Mouse (Mus musculus) mature B cell (primary cell): ENCODE data around the gene Sstr2.

Experiments used
- in situ Hi-C: fragments of 300-500 bp; cut with MboI; formaldehyde crosslinking; loops from 2 replicates; pipeline ENCODE4 v1.14.3; 2019

Gene Sstr2

DNA sequence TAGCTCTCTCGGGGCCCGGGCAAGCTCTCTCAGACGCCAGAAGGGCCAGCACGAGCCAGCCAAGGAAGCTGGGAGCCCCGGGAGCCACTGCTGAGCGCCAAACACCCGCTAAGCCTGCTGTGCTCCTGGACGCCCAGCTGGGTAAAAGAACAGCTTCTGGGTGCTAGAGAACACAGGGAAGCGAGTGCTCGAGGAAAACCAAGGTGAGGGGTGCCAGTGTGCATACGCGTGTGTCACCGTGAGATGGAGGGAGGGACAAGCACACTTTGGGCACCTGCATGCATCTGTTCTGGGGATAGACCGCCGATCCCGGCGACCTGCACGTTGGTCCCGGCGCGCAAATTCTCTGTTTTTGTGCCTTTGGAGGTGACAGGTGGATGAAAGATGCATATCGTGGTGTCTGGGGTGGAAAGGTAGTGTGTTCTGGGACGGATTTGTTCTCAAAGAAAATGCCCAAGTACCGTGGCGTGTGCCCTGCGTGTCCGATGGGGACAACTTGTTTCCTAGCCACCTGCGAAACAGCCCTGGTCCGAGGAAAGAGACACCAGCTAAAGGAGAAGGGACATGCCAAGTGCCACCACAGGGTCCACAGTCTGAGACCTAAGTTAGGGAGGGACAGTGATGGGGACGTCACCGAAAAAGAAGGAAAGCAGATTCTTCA, 408 bp downstream of the Sstr2 start:
- in situ Hi-C loops, result loop anchor here (25.0 kb wide), 2 partner anchors 332 to 432 kb away; no protein-coding TSS in a partner anchor

DNA sequence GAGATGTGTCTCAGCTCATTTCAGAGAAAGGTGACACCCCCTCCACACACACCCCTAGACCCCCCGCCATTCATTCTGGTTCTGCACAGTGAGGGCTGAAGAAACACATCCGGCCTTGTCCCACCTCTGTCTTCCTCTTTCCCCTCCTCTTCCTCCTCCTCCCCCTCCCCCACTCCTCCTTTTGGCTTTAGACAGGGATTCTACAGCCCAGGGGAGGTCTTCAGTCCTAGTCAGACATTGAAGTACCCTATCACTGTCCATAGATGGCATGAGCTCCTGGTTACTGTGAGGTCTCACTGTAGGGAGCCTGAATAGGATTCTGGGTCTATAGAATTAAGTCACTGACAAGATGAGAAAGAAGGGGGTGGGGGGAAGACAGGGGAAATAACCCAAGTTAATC, 1.9 kb downstream of the Sstr2 start:
- in situ Hi-C loops, result loop anchor here (25.0 kb wide), 2 partner anchors 334 to 434 kb away; no protein-coding TSS in a partner anchor

DNA sequence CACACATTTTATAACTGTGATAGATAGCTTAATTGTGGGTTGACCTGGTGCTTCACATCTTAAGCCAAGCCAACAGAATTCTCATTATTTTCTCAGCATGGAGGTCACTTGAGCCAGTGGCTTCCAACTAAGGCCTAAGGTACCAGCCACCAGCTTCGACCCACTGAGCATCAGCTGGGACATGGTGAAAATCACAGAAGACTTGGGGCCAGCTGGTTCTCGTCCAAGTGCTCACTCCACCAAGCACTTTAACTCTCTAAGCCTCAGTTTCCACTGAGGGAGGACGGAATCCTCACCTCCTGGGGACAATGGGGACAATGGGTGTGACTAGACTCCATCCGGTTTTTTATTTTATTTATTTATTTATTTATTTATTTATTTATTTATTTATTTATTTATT, 2.9 kb downstream of the Sstr2 start:
- in situ Hi-C loops, result loop anchor here (25.0 kb wide), 2 partner anchors 335 to 435 kb away; no protein-coding TSS in a partner anchor

DNA sequence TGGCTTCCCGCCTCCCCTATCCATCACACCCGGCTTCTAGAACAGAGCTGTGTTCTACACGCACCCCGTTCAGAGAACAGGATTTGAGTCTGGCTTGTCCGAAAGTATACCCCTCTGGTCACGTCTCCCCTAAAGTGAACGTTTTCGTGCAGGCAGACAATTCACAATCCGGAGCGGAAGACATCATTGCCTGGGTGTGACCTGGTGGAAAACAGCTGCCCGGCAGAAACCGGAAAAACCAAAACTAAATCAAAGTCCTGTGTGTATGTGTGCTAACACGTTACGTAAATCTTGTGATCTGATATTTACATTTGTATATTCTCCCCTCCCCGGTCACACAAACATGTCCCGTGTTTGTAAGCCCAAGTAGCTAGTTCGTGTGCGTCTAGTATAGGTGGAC, 6.3 kb downstream of the Sstr2 start:
- in situ Hi-C loops, result no loop called here

DNA sequence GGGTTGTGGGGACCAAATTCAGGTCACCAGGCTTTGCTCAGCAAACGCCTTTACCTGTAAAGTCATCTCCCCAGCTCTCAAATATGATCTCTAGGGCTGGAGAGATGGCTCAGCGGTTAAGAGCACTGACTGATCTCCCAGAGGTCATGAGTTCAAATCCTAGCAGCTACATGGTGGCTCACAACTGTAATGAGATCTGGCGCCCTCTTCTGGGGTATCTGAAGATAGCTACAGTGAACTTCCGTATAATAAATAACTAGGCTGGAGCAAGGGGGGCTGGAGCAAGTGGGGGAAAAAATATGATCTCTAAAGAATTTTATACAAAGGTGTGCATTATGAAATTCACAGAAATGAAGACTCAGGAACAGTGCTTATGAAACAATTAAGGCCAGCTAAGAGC, 8.6 kb downstream of the Sstr2 start:
- in situ Hi-C loops, result no loop called here

DNA sequence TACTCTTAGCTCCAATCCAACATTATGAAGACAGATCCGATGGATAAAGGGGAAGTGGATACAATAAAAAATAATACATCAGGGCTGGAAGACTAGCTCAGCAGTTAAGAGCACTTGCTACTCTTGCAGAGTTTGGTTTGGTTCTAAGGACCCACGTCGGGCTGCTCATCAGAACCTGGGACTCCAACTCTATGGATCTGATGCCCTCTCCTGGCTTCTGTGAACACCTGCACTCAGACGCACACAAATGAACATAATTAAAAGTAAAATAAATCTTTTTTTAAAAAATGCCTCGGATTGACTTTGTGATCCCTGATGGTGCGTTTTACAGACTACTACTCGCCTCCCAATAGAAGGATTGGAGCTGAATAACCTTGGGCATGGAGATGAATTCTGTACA, 11.5 kb downstream of the Sstr2 start:
- in situ Hi-C loops, result no loop called here

DNA sequence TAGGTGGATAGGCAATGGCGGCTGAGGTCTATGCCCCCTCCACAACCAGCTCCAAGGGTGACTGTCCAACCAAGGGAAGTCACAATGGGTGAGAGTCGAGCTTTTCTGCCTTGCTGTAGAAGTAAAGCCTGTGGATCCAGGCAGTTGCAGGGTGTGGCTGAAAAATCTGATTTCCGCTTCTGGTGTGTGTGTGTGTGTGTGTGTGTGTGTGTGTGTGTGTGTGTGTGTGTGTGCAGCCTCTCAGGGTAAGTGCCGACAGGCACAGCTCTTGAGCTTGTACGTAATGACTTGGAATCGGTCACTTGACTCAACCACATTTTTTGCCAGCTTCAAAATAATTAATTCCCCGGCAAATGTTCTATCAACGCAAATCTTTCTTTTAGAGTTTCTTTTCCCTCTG, 12.2 kb downstream of the Sstr2 start:
- in situ Hi-C loops, result no loop called here

DNA sequence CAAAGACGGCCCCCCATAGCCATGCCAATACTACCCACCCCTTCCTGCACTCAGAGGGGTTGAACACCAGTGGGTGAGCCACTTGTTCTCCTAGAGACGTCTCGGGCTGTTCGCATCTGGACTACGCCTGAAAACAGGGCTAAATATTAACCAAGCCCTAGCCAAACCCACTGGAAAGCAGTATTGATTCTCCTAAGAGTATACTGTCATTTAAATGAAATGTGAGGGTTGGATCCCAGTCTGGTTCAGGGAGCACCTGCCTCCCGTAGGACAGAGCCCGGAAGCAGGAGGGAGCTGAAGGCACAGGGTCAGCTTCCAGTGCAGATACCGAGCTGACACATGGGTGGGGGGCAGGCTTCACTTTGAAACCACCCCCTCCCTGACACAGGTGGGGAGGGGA, 12.7 kb downstream of the Sstr2 start:
- in situ Hi-C loops, result no loop called here

DNA sequence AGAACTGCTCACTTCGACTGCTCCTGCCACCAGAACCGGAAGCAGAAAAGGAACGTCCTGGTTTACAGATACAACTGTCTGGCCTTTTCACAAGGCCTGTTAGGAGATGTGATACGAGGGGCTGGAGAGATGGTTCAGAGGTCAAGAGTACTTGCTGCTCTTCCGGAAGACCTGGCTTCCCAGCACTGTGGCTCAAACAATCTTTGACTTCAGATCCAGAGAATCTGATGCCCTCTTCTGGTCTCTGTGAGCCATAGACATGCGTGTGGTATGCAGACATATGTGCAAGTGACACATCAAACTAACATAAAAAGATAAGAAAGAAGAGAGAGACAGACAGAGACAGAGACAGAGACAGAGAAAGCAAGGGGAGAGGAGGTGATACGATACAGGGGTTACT, 13.2 kb downstream of the Sstr2 start:
- in situ Hi-C loops, result no loop called here

DNA sequence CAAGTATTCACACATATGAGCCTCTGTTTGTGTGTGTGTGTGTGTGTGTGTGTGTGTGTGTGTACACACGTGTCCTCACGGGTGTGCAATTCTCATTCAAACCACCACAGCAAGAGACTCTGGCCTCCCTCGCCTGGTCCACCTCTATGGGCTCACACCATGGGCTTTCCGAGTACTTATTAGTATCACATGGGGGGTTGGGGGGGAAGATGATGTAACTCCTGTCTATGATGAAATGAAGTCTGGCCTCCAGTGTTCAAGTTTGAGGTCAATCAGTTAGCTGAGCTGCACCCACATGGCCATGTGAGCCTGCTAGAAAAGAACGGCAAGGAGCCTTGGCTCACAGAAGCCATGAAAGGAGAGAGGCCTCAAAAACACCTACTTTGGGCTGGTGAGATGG, 14.3 kb downstream of the Sstr2 start:
- in situ Hi-C loops, result no loop called here

DNA sequence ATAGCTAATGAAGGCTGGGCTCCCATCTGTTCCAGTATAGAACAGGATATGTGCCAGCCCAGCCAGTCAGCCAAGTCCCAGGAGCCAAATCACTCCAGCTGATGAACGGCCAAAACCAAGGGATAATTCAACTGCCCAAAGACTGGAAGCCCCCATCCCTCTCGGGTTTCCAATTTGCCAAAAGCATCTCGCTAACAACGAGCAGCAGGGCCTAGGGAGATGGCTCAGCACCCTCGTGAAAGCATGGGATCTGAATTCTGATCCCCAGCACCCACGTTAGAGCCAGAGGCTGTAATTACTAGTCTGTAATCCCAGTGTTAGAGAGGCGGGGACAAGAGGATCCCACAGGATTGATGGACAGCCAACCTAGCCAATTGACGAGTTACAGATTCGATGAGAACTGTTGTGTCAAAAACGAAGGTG, 15.6 kb downstream of the Sstr2 start:
- in situ Hi-C loops, result no loop called here

DNA sequence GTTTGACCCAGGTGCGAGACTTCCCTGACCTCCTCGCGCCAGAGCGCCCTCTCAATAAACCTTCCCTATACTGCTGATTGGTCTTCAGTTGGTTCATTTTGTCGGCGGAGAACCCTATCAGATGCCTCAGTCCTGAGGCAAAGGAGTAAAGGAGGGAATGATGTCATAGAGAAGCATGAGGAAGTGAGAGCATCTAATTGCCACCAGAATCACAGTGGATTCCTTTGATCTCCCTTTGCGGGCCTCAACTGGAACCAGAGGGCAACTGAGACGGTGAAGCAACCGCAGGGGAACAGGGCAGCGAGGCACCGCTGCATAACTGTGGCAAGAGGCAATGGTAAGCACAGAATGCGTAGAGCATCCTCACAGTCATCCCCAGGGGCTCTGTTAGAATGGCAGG, 19.5 kb downstream of the Sstr2 start:
- in situ Hi-C loops, result no loop called here

DNA sequence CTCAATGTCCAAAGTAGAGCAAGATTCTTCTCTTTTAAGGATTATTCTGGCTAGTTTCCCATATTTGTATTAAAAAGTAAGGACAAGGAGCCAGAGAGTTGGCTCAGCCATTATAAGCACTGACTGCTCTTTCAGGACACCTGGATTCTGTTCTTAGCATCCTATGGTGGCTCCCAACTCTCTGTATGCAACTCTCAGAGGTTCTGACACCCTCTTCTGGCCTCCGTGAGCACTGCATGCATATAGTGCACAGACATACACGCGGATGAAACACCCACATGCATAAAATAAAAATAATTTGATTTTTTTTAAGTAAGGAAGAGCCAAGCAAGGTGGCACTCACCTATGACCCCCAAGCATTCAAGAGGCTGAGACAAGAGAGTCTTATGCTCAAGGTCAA, 26.0 kb downstream of the Sstr2 start:
- in situ Hi-C loops, result no loop called here

DNA sequence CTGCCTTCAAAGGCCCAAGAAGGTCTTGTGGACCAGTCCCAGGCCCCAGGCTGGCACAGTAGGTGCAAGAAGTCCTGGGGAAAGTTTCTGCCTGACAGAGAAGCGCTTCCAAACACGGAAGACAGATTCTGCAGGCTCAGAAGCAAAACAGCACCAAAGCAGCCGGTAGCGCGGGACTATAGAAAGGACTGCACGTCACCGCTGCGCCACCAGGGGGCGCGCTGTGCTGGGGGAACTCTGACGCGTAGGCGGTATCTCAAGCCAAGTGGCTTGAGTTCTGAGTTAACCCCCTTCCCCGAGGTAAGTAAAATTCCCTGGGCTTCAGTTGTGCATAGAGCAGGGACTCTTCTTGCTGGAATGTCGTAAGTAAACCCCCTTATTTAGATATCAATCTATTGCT, 29.0 kb downstream of the Sstr2 start:
- in situ Hi-C loops, result no loop called here

DNA sequence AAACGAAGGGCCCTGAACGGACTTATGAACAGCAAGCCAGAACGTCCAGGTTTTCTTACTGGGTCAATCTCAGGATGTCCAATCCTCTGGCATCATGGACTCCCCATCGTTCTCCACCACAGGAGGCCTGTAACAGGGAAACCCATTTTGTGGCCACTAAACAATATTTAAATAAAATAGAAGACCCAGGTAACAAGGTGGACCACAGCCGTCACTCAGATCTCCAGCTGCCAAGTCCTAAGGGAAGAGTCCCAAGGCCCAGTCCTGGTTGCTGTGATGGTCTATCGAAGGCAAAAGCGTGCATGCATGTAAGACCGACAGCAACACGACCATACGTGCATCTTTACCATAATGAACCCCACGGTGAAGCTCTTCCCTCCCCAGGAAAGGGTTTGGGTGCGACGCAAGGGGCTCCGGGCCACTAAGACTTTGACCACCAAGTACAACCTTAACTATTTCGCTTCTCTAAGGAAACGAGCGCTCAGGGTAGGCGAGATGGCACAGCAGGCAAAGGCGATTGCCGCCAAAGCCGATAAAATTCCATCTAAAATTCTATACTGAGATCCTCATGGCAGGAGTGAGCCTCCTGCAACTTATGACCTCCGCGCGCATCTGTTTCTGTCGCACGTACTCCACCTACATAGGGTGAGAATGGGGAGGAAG, 29.7 kb downstream of the Sstr2 start, which contains the start of gene Cog1:
Gene Cog1 (plus strand): TSS at position 480 of the 663 bp plus-strand sequence.
- in situ Hi-C loops, result no loop called here

DNA sequence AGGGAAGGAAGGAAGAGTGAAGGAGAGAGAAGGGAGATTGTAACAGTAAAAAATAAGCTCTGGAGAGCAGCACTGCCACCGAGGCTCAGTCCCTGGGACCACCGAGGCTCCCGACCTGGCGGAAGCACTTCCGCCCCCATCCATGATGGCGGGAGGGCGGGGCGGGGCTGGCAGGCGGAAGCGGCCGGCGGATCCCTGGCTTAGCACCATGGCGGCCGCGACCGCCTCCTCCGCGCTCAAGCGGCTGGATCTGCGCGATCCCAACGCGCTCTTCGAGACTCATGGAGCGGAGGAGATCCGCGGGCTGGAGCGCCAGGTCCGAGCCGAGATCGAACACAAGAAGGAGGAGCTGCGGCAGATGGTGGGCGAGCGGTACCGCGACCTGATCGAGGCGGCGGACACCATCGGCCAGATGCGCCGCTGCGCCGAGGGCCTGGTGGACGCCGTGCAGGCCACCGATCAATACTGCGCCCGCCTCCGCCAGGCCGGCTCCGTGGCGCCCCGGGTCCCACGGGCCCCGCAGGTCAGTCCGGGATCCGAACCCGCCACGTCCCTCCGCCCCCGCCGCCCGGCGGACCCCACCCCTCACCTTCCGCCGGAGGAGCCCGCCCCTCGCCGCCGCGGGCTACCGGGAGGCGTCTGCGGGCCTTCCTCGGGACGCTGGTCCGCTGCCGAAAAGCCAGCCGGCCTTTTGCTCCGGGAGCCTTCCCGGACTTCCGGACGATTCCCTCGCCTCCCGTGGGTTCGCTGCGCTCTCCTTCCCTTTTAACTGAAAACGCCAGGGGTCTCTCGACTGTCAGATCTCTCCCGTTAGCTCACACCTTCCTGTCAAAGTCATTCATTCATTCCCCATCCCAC, 30.4 kb downstream of the Sstr2 start, which contains the start of gene Slc39a11:
Gene Slc39a11 (minus strand): TSS at position 727 of the 858 bp plus-strand sequence.
- in situ Hi-C loops, result no loop called here

DNA sequence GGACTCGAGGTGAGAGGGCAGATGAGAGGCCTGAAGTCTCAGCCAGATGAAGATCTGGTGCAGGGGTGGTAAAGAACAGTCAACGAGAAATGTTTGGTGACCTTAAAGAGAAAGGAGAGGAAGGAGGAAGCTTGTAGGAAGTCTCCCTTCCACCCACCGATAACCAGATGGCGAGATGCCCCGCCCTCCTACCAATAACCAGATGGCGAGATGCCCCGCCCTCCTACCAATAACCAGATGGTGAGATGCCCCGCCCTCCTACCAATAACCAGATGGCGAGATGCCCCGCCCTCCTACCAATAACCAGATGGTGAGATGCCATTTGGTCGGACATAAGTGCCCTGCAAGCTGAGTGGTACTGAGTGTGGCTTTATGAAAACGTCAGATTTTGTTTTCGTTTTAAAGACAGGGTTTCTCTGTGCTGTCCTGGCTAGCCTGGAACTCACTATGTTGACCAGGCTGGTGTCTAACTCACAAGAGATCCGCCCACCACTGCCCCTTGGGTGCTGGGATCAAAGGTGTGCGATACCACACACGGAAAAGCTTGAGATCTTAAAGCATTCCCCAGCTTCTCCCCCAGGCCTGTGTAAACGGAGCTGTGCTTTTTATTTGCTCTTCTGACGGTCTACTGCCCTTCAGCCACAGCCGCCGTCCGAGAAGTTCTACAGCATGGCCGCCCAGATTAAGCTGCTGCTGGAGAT, 32.2 kb downstream of the Sstr2 start:
- in situ Hi-C loops, result no loop called here

DNA sequence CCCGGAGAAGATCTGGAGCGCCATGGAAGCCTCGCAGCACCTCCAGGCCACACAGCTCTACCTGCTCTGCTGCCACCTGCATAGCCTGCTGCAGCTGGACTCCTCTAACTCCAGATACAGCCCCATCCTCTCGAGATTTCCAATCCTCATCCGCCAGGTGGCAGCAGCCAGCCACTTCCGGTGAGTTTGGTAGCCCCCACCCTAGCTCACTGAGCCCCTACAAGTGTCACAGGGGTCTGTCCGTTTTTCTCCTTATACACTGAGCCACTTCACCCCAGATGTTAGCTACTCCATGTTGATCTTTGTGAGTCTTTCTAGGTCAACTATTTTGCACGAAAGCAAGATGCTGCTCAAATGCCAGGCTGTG, 32.7 kb downstream of the Sstr2 start:
- in situ Hi-C loops, result no loop called here

DNA sequence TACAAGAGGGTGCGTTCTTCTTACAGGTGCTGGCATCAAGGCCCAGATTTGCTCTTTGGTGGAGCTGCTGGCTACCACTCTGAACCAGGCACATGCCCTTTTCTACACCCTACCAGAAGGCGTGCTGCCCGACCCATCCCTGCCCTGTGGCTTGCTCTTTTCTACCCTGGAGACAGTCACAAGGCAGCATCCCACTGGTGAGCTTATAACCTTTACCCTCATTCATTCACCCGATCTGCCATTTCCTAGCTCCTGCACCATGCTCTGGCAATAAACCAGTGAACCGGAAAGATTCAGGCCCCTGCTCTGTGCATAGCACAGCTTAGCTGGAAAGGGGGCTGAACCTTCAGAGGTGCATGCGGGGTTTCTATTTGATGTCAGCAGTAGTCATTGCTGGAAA, 33.4 kb downstream of the Sstr2 start:
- in situ Hi-C loops, result no loop called here

DNA sequence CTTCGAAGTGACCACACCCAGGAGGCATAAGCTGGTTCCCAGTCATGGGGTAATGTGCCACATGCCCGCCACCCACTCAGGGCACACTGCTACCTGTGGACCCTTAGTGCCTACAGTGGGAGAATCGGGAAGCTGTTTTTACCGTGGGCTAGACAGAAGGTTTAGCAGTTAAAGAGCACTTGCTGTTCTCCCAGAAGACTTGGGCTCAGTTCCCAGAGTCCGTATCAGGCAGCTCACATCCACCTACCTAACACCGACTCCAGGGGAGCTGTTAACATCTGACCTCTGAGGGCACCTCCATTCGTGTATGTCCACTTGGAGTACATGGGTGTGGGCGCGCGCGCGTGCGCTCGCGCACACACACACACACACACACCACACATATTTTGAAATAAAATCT, 35.0 kb downstream of the Sstr2 start:
- in situ Hi-C loops, result no loop called here

DNA sequence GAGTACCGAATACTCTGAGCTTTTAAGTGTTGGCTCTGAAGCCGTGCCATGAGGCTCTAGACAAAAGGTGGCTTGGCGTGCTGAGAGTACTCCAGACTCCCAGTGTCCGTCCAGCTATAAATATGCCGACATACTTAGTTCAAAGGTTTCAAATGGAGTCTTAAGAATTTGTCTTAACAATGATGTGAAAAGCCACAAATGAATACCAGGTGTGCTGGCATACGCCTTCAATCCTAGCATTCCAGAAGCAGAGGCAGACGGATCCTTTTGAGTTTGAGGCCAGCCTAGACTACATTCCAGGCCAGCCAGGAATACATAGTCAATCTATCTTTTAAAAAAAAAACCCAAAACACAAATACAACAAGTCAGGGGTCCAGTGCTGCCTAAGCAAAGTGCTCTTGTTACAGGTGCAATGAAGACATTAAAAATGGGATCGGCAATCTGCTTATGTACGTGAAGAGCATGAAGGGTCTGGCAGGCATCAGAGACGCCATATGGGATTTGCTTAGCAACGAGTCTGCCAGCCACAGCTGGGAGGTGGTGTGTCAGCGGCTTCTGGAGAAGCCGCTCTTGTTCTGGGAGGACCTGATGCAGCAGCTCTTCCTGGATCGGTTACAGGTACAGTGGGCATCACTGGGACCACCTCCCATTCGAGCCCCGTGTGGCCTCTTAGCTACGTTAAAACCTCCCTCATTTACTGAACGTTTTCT, 35.6 kb downstream of the Sstr2 start:
- in situ Hi-C loops, result no loop called here
